Mouse (Mus musculus) neural tube, embryonic 12.5 days (tissue): ENCODE measurements around the gene Rhox10. TPM values are rescaled to one million over a fixed set of nuclear protein-coding genes. Genes with fewer than 3 reads are reported as not detected.
"Not testable (repeated sequence)": the region's sequence is repeated elsewhere in the genome, so short reads cannot be mapped to it uniquely, and the experiment has no call there.

ENCODE experiments used
- ATAC-seq: fragments of 200-750 bp; cut with Nextera tagmentation; 2 replicates; pipeline ENCODE4 v1.8.0; 2017; ENCODE audit warnings: low read depth, mild to moderate bottlenecking, moderate TSS enrichment, moderate library complexity; ENCODE audit not compliant: low FRiP score
- H3K27ac ChIP-seq: fragments of 300-500 bp; sonication (generic); 2 replicates; pipeline ENCODE4 v1.5.1; 2016
- H3K27me3 ChIP-seq: fragments of 300-500 bp; sonication (generic); replicated peaks from 2 replicates; pipeline ENCODE4 v1.6.1; 2016; ENCODE audit warnings: mild to moderate bottlenecking
- H3K36me3 ChIP-seq: fragments of 300-500 bp; sonication (generic); 2 replicates; pipeline ENCODE4 v1.6.1; 2016; ENCODE audit warnings: mild to moderate bottlenecking
- H3K4me1 ChIP-seq: fragments of 300-500 bp; sonication (generic); 2 replicates; pipeline ENCODE4 v1.6.1; 2016
- H3K4me2 ChIP-seq: fragments of 300-500 bp; sonication (generic); replicated peaks from 2 replicates; pipeline ENCODE4 v1.6.1; 2016; ENCODE audit warnings: mild to moderate bottlenecking
- H3K4me3 ChIP-seq: fragments of 300-500 bp; sonication (generic); 2 replicates; pipeline ENCODE4 v1.5.1; 2016
- H3K9ac ChIP-seq: fragments of 300-500 bp; sonication (generic); 2 replicates; pipeline ENCODE4 v1.6.1; 2016; ENCODE audit warnings: mild to moderate bottlenecking
- H3K9me3 ChIP-seq: fragments of 300-500 bp; sonication (generic); 2 replicates; pipeline ENCODE4 v1.6.1; 2016; ENCODE audit warnings: mild to moderate bottlenecking
- WGBS: fragments of 180-500 bp; shearing (Covaris S2); methylation state at CpG from one replicate; pipeline ENCODE4 v1.1.7; 2016; 5-methylcytosine and 5-hydroxymethylcytosine counted together
- polyA plus RNA-seq: library from polyadenylated mRNA; unstranded; fragments of >200 nt; fragmentation: Nextera tagmentation; extraction: Ambion mirVana; gene quantifications from 2 replicates; pipeline ENCODE4 v1.2.1, GENCODE M21; 2016

Rhox10 gene
- not detected in 2 replicates for polyA plus RNA-seq

GRCm38 (mm10) chrX:38066175-38066574 is at the start of gene Rhox10:
Gene Rhox10, plus strand, starts transcription at chrX:38066475.
- WGBS = 84% methylated on average over 11 of the region's 11 CpGs
- H3K27me3 ChIP-seq = no peaks in the 10 kb centered on the region
- no peak within 1 kb of the TSS for H3K4me3 ChIP-seq
- H3K4me2 ChIP-seq = no peak within 1 kb of the TSS
- no peak within 1 kb of the TSS for H3K27ac ChIP-seq
- no peaks in the 10 kb centered on the region for H3K36me3 ChIP-seq
- H3K9ac ChIP-seq = no peak within 1 kb of the TSS
- H3K9me3 ChIP-seq = no peaks in the 10 kb centered on the region
- H3K4me1 ChIP-seq = no peaks in the 10 kb centered on the region
- ATAC-seq = no peak

GRCm38 (mm10) chrX:38018597-38018996 is 47.7 kb upstream of the Rhox10 start, which contains the start of gene Btg1-ps1:
Gene Btg1-ps1, minus strand, starts transcription at chrX:38018815.
- H3K36me3 ChIP-seq, H3K27me3 ChIP-seq, H3K4me3 ChIP-seq, H3K9me3 ChIP-seq, H3K4me1 ChIP-seq, H3K4me2 ChIP-seq, H3K9ac ChIP-seq, ATAC-seq, H3K27ac ChIP-seq: not testable (repeated sequence)

- Histone ChIP-seq H3K36me3 (no peaks in the 10 kb centered on the region), H3K27me3 (no peaks in the 10 kb centered on the region), H3K9me3 (no peaks in the 10 kb centered on the region), H3K4me2 (no peak overlapping the region), H3K4me1 (no peaks in the 10 kb centered on the region), H3K4me3 (no peak overlapping the region), H3K27ac (no peak overlapping the region), H3K9ac (no peak overlapping the region)
- no peak for ATAC-seq
- 67% methylated on average over 2 of the region's 2 CpGs for WGBS
These were observed 32.4 kb upstream of the Rhox10 start for GRCm38 (mm10) chrX:38033841-38034240.

- Histone ChIP-seq H3K4me3 (no peak overlapping the region), H3K36me3 (no peaks in the 10 kb centered on the region), H3K4me1 (no peaks in the 10 kb centered on the region), H3K9me3 (no peaks in the 10 kb centered on the region), H3K9ac (no peak overlapping the region), H3K4me2 (no peak overlapping the region), H3K27ac (no peak overlapping the region), H3K27me3 (no peaks in the 10 kb centered on the region)
- WGBS = 92% methylated on average over 5 of the region's 5 CpGs
- no peak for ATAC-seq
These were observed 26.6 kb upstream of the Rhox10 start for GRCm38 (mm10) chrX:38039666-38040065.

- not testable (repeated sequence) for H3K27ac ChIP-seq, H3K4me1 ChIP-seq, H3K36me3 ChIP-seq, H3K4me3 ChIP-seq, ATAC-seq, H3K9ac ChIP-seq, H3K27me3 ChIP-seq, H3K4me2 ChIP-seq, H3K9me3 ChIP-seq
These were observed 23.3 kb upstream of the Rhox10 start, which contains the start of gene Btg1-ps2 for GRCm38 (mm10) chrX:38043014-38043413. Gene Btg1-ps2, minus strand, starts transcription at chrX:38043114.

GRCm38 (mm10) chrX:38061544-38061943 is 4.7 kb upstream of the Rhox10 start:
- no peaks in the 10 kb centered on the region for H3K9me3 ChIP-seq
- no peak overlapping the region for H3K9ac ChIP-seq
- no peaks in the 10 kb centered on the region for H3K4me1 ChIP-seq
- no peak overlapping the region for H3K4me2 ChIP-seq
- H3K27me3 ChIP-seq = no peaks in the 10 kb centered on the region
- H3K4me3 ChIP-seq = no peak overlapping the region
- 0% methylated on average over 1 of the region's 1 CpGs for WGBS
- no peaks in the 10 kb centered on the region for H3K36me3 ChIP-seq
- ATAC-seq = no peak
- no peak overlapping the region for H3K27ac ChIP-seq

- Histone ChIP-seq H3K4me2 (no peak overlapping the region), H3K27me3 (no peaks in the 10 kb centered on the region), H3K9ac (no peak overlapping the region), H3K27ac (no peak overlapping the region), H3K36me3 (no peaks in the 10 kb centered on the region), H3K4me3 (no peak overlapping the region), H3K4me1 (no peaks in the 10 kb centered on the region), H3K9me3 (no peaks in the 10 kb centered on the region)
- 19% methylated on average over 12 of the region's 12 CpGs for WGBS
- no peak for ATAC-seq
These were observed 18.0 kb downstream of the Rhox10 start for GRCm38 (mm10) chrX:38084226-38084625.

- no peaks in the 10 kb centered on the region for H3K4me1 ChIP-seq
- no peaks in the 10 kb centered on the region for H3K36me3 ChIP-seq
- no peak for ATAC-seq
- no peak within 1 kb of the TSS for H3K4me3 ChIP-seq
- no peak within 1 kb of the TSS for H3K4me2 ChIP-seq
- no peak within 1 kb of the TSS for H3K9ac ChIP-seq
- 86% methylated on average over 9 of the region's 9 CpGs for WGBS
- no peaks in the 10 kb centered on the region for H3K9me3 ChIP-seq
- H3K27ac ChIP-seq = no peak within 1 kb of the TSS
- H3K27me3 ChIP-seq = no peaks in the 10 kb centered on the region
These were observed 18.8 kb downstream of the Rhox10 start, which contains the start of gene Rhox11 for GRCm38 (mm10) chrX:38085041-38085440. Gene Rhox11, minus strand, starts transcription at chrX:38085141.

- Histone ChIP-seq H3K9me3 (no peaks in the 10 kb centered on the region), H3K27ac (no peak within 1 kb of the TSS), H3K4me3 (no peak within 1 kb of the TSS), H3K36me3 (no peaks in the 10 kb centered on the region), H3K9ac (no peak within 1 kb of the TSS), H3K27me3 (no peaks in the 10 kb centered on the region), H3K4me2 (no peak within 1 kb of the TSS), H3K4me1 (no peaks in the 10 kb centered on the region)
- no peak for ATAC-seq
- 75% methylated on average over 4 of the region's 4 CpGs for WGBS
These were observed 44.5 kb downstream of the Rhox10 start, which contains the start of gene Rhox12 for GRCm38 (mm10) chrX:38110807-38111206. Gene Rhox12, minus strand, starts transcription at chrX:38110907.

- peaks cover 9% of the 10 kb centered on the region; the same call in 1 of the 2 replicates for H3K9me3 ChIP-seq
- no peak within 1 kb of the TSS for H3K9ac ChIP-seq
- no peak within 1 kb of the TSS for H3K27ac ChIP-seq
- no peaks in the 10 kb centered on the region for H3K4me1 ChIP-seq
- H3K4me2 ChIP-seq = no peak within 1 kb of the TSS
- no peak for ATAC-seq
- WGBS = 95% methylated on average over 20 of the region's 20 CpGs
- no peak within 1 kb of the TSS for H3K4me3 ChIP-seq
- H3K27me3 ChIP-seq = no peaks in the 10 kb centered on the region
- H3K36me3 ChIP-seq = no peaks in the 10 kb centered on the region
These were observed 54.7 kb downstream of the Rhox10 start, which contains the start of gene Rhox13 for GRCm38 (mm10) chrX:38120982-38121381. Gene Rhox13, plus strand, starts transcription at chrX:38121219.

Other genes starting within 250 kb of the Rhox10 start
- not detected in 2 replicates for gene Rhox6, start 239.6 kb upstream of the Rhox10 start, polyA plus RNA-seq
- not detected in 2 replicates for gene Rhox7a, start 234.8 kb upstream of the Rhox10 start, polyA plus RNA-seq
- gene Rhox8, start 187.5 kb upstream of the Rhox10 start, polyA plus RNA-seq = not detected in 2 replicates
- gene Rhox7b, start 169.2 kb upstream of the Rhox10 start, polyA plus RNA-seq = not detected in 2 replicates
- not detected in 2 replicates for gene Rhox9, start 164.7 kb upstream of the Rhox10 start, polyA plus RNA-seq
- gene Btg1-ps1, start 47.7 kb upstream of the Rhox10 start, polyA plus RNA-seq = not detected in 2 replicates
- gene Btg1-ps2, start 23.4 kb upstream of the Rhox10 start, polyA plus RNA-seq = not detected in 2 replicates
- not detected in 2 replicates for gene Rhox11, start 18.7 kb downstream of the Rhox10 start, polyA plus RNA-seq
- gene Rhox12, start 44.4 kb downstream of the Rhox10 start, polyA plus RNA-seq = not detected in 2 replicates
- not detected in 2 replicates for gene Rhox13, start 54.7 kb downstream of the Rhox10 start, polyA plus RNA-seq
- 7.1 and 7.3 TPM in 2 replicates for gene Zbtb33, start 123.3 kb downstream of the Rhox10 start, polyA plus RNA-seq
- 28.0 and 32.0 TPM in 2 replicates for gene Tmem255a, start 186.0 kb downstream of the Rhox10 start, polyA plus RNA-seq
- gene Atp1b4, start 249.7 kb downstream of the Rhox10 start, polyA plus RNA-seq = 0.04 and 0.14 TPM in 2 replicates